Mouse (Mus musculus): ENCODE data around the gene Gm3854. TPM values are rescaled to one million over a fixed set of nuclear protein-coding genes. Genes with fewer than 3 reads are reported as not detected.
A peak's percentile ranks its signal among the peaks of the same experiment; 100 is the strongest.

Gene Gm3854
- polyA plus RNA-seq, 1 experiment: 0.08 TPM

- TF ChIP-seq CTCF (IDR thresholded peaks at IDR 0.05; ENCODE audit: extremely low read depth, insufficient read depth, insufficient read length, insufficient replicate concordance) (no peak), POLR2A (IDR thresholded peaks at IDR 0.05; ENCODE audit: low read depth, low read length) (no peak)
Measured at GRCm38 (mm10) chr7:6383044-6383455, 39.5 kb downstream of the Gm3854 start, which contains the start of gene Zfp28. TSS of gene Zfp28 (plus strand) at chr7:6383295.

GRCm38 (mm10) chr7:6384011-6384410, 40.5 kb downstream of the Gm3854 start:
- DNase-seq (ENCODE audit: low read depth in 1 of 2, low spot score in 2 of 2): no peak
- WGBS: 17% methylated on average over 8 of the region's 8 CpGs
- no peak overlapping the region for H3K4me3 ChIP-seq (ENCODE audit: extremely low read depth, insufficient read depth, insufficient read length)
- TF ChIP-seq POLR2A (IDR thresholded peaks at IDR 0.05; ENCODE audit: low read depth, low read length) (no peak), CTCF (IDR thresholded peaks at IDR 0.05; ENCODE audit: extremely low read depth, insufficient read depth, insufficient read length, insufficient replicate concordance) (no peak)
- no peaks in the 10 kb centered on the region for H3K36me3 ChIP-seq (ENCODE audit: control insufficient read depth, insufficient read depth, low read length)
- H3K27ac ChIP-seq (ENCODE audit: insufficient read depth, low read length): no peak overlapping the region
- no peaks in the 10 kb centered on the region for H3K27me3 ChIP-seq (ENCODE audit: control insufficient read depth, insufficient read depth, low read length)
- peaks cover 9% of the 10 kb centered on the region for H3K4me1 ChIP-seq (ENCODE audit: control insufficient read depth, insufficient read depth, insufficient read length)

More at GRCm38 (mm10) chr7:6383044-6383455, 39.5 kb downstream of the Gm3854 start, which contains the start of gene Zfp28:
- DNase-seq (ENCODE audit: low read depth in 1 of 2, low spot score in 2 of 2): peak; percentile 82 to 90
- under 1% methylated on average over 28 of the region's 28 CpGs for WGBS
- no peak within 1 kb of the TSS for H3K27ac ChIP-seq (ENCODE audit: insufficient read depth, low read length)
- no peaks in the 10 kb centered on the region for H3K36me3 ChIP-seq (ENCODE audit: control insufficient read depth, insufficient read depth, low read length)
- H3K27me3 ChIP-seq (ENCODE audit: control insufficient read depth, insufficient read depth, low read length): no peaks in the 10 kb centered on the region
- H3K4me3 ChIP-seq (ENCODE audit: extremely low read depth, insufficient read depth, insufficient read length): peak within 1 kb of the TSS; percentile 68
- H3K4me1 ChIP-seq (ENCODE audit: control insufficient read depth, insufficient read depth, insufficient read length): peaks cover 9% of the 10 kb centered on the region

- no peak for DNase-seq (ENCODE audit: low read depth in 1 of 2, low spot score in 2 of 2)
- TF ChIP-seq POLR2A (IDR thresholded peaks at IDR 0.05; ENCODE audit: low read depth, low read length) (no peak), CTCF (IDR thresholded peaks at IDR 0.05; ENCODE audit: extremely low read depth, insufficient read depth, insufficient read length, insufficient replicate concordance) (no peak)
- no peaks in the 10 kb centered on the region; the same call in 1 of the 2 replicates for H3K36me3 ChIP-seq (ENCODE audit: control insufficient read depth, insufficient read depth, low read length)
- H3K4me1 ChIP-seq (ENCODE audit: control insufficient read depth, insufficient read depth, insufficient read length): peaks cover 9% of the 10 kb centered on the region
- no peaks in the 10 kb centered on the region for H3K27me3 ChIP-seq (ENCODE audit: control insufficient read depth, insufficient read depth, low read length)
- no peak overlapping the region for H3K27ac ChIP-seq (ENCODE audit: insufficient read depth, low read length)
- H3K4me3 ChIP-seq (ENCODE audit: extremely low read depth, insufficient read depth, insufficient read length): no peak overlapping the region
- WGBS: 92% methylated on average over 8 of the region's 8 CpGs
Measured at GRCm38 (mm10) chr7:6386995-6387394, 43.4 kb downstream of the Gm3854 start.

- no peak for DNase-seq (ENCODE audit: low read depth in 1 of 2, low spot score in 2 of 2)
- peaks cover under 1% of the 10 kb centered on the region; the same call in 1 of the 2 replicates for H3K4me1 ChIP-seq (ENCODE audit: control insufficient read depth, insufficient read depth, insufficient read length)
- H3K36me3 ChIP-seq (ENCODE audit: control insufficient read depth, insufficient read depth, low read length): no peaks in the 10 kb centered on the region; the same call in 1 of the 2 replicates
- no peak for TF ChIP-seq CTCF (IDR thresholded peaks at IDR 0.05; ENCODE audit: extremely low read depth, insufficient read depth, insufficient read length, insufficient replicate concordance)
- TF ChIP-seq POLR2A (IDR thresholded peaks at IDR 0.05; ENCODE audit: low read depth, low read length): no peak
- no peak overlapping the region for H3K27ac ChIP-seq (ENCODE audit: insufficient read depth, low read length)
- H3K27me3 ChIP-seq (ENCODE audit: control insufficient read depth, insufficient read depth, low read length): no peaks in the 10 kb centered on the region
- no peak overlapping the region for H3K4me3 ChIP-seq (ENCODE audit: extremely low read depth, insufficient read depth, insufficient read length)
- WGBS: 90% methylated on average over 5 of the region's 5 CpGs
Measured at GRCm38 (mm10) chr7:6388971-6389370, 45.4 kb downstream of the Gm3854 start.

- TF ChIP-seq CTCF (IDR thresholded peaks at IDR 0.05; ENCODE audit: extremely low read depth, insufficient read depth, insufficient read length, insufficient replicate concordance): no peak
- TF ChIP-seq POLR2A (IDR thresholded peaks at IDR 0.05; ENCODE audit: low read depth, low read length): no peak
- no peaks in the 10 kb centered on the region; the same call in 1 of the 2 replicates for H3K36me3 ChIP-seq (ENCODE audit: control insufficient read depth, insufficient read depth, low read length)
- WGBS: 79% methylated on average over 5 of the region's 5 CpGs
- no peak overlapping the region for H3K4me3 ChIP-seq (ENCODE audit: extremely low read depth, insufficient read depth, insufficient read length)
- H3K27me3 ChIP-seq (ENCODE audit: control insufficient read depth, insufficient read depth, low read length): no peaks in the 10 kb centered on the region
- no peak for DNase-seq (ENCODE audit: low read depth in 1 of 2, low spot score in 2 of 2)
- H3K27ac ChIP-seq (ENCODE audit: insufficient read depth, low read length): no peak overlapping the region
- H3K4me1 ChIP-seq (ENCODE audit: control insufficient read depth, insufficient read depth, insufficient read length): no peaks in the 10 kb centered on the region
Measured at GRCm38 (mm10) chr7:6389449-6389848, 45.9 kb downstream of the Gm3854 start.

- Histone ChIP-seq H3K36me3 (ENCODE audit: control insufficient read depth, insufficient read depth, low read length) (no peaks in the 10 kb centered on the region), H3K4me1 (ENCODE audit: control insufficient read depth, insufficient read depth, insufficient read length) (no peaks in the 10 kb centered on the region), H3K27me3 (ENCODE audit: control insufficient read depth, insufficient read depth, low read length) (no peaks in the 10 kb centered on the region), H3K4me3 (ENCODE audit: extremely low read depth, insufficient read depth, insufficient read length) (peak within 1 kb of the TSS; percentile 61), H3K27ac (ENCODE audit: insufficient read depth, low read length) (no peak within 1 kb of the TSS)
- DNase-seq (ENCODE audit: low read depth in 1 of 2, low spot score in 2 of 2): peak; percentile 23 to 49
- WGBS: 30% methylated on average over 25 of the region's 25 CpGs
- TF ChIP-seq CTCF (IDR thresholded peaks at IDR 0.05; ENCODE audit: extremely low read depth, insufficient read depth, insufficient read length, insufficient replicate concordance): no peak
- TF ChIP-seq POLR2A (IDR thresholded peaks at IDR 0.05; ENCODE audit: low read depth, low read length): no peak
Measured at GRCm38 (mm10) chr7:6397996-6398975, 54.7 kb downstream of the Gm3854 start, which contains the start of gene Smim17. TSS of gene Smim17 (plus strand) at chr7:6398715.

Other genes starting within 250 kb of the Gm3854 start
- gene Zfp787, start 187.8 kb upstream of the Gm3854 start, polyA plus RNA-seq (2012; rRNA removed): 34.5 and 43.2 TPM in 2 replicates
- gene Zfp444, start 171.5 kb upstream of the Gm3854 start, polyA plus RNA-seq (2012; rRNA removed): 20.2 and 29.7 TPM in 2 replicates
- gene Galp, start 146.7 kb upstream of the Gm3854 start, polyA plus RNA-seq (2012; rRNA removed): not detected in 2 replicates
- gene Zscan5b, start 121.5 kb upstream of the Gm3854 start, polyA plus RNA-seq (2012; rRNA removed): not detected in 2 replicates
- not detected in 2 replicates for gene Epp13, start 91.0 kb upstream of the Gm3854 start, polyA plus RNA-seq (2012; rRNA removed)
- gene Zfp667, start 57.2 kb upstream of the Gm3854 start, polyA plus RNA-seq (2012; rRNA removed): 0.35 and 0.44 TPM in 2 replicates
- 0.56 and 0.77 TPM in 2 replicates for gene Zfp583, start 12.5 kb upstream of the Gm3854 start, polyA plus RNA-seq (2012; rRNA removed)
- gene Zfp78, start 19.5 kb downstream of the Gm3854 start, polyA plus RNA-seq (2012; rRNA removed): 0.13 and 0.29 TPM in 2 replicates
- 1.3 and 1.4 TPM in 2 replicates for gene Zfp28, start 39.5 kb downstream of the Gm3854 start, polyA plus RNA-seq (2012; rRNA removed)
- not detected in 2 replicates for gene Smim17, start 55.0 kb downstream of the Gm3854 start, polyA plus RNA-seq (2012; rRNA removed)
- not detected in 2 replicates for gene Gm20715, start 66.5 kb downstream of the Gm3854 start, polyA plus RNA-seq (2012; rRNA removed)
- not detected in 2 replicates for gene Olfr1344, start 94.9 kb downstream of the Gm3854 start, polyA plus RNA-seq (2012; rRNA removed)
- gene Olfr1336, start 112.4 kb downstream of the Gm3854 start, polyA plus RNA-seq (2012; rRNA removed): not detected in 2 replicates
- not detected in 2 replicates for gene Olfr1346, start 123.3 kb downstream of the Gm3854 start, polyA plus RNA-seq (2012; rRNA removed)
- gene Olfr5, start 143.2 kb downstream of the Gm3854 start, polyA plus RNA-seq (2012; rRNA removed): not detected in 2 replicates
- gene Olfr1347, start 156.0 kb downstream of the Gm3854 start, polyA plus RNA-seq (2012; rRNA removed): not detected in 2 replicates
- not detected in 2 replicates for gene Olfr1348, start 165.0 kb downstream of the Gm3854 start, polyA plus RNA-seq (2012; rRNA removed)
- not detected in 2 replicates for gene Olfr1349, start 179.2 kb downstream of the Gm3854 start, polyA plus RNA-seq (2012; rRNA removed)
- gene Olfr1350, start 221.1 kb downstream of the Gm3854 start, polyA plus RNA-seq (2012; rRNA removed): not detected in 2 replicates